Mouse (Mus musculus) thymus, postnatal 0 days (tissue): ENCODE results near the gene Bcl2a1d. TPM values are rescaled to one million over a fixed set of nuclear protein-coding genes. Genes with fewer than 3 reads are reported as not detected.
"Not testable (repeated sequence)": the region's sequence is repeated elsewhere in the genome, so short reads cannot be mapped to it uniquely, and the experiment has no call there.

Experiments used
- DNase-seq: peaks from one replicate; pipeline ENCODE4 v3.0.0-alpha.2; 2015; ENCODE audit warnings: low spot score
- polyA plus RNA-seq: library from polyadenylated mRNA; unstranded; fragments of >200 nt; fragmentation: Nextera tagmentation; extraction: Ambion mirVana; gene quantifications from 2 replicates; pipeline ENCODE4 v1.2.1, GENCODE M21; 2015

Gene Bcl2a1d
- 37.1 and 40.2 TPM in 2 replicates for polyA plus RNA-seq

DNA sequence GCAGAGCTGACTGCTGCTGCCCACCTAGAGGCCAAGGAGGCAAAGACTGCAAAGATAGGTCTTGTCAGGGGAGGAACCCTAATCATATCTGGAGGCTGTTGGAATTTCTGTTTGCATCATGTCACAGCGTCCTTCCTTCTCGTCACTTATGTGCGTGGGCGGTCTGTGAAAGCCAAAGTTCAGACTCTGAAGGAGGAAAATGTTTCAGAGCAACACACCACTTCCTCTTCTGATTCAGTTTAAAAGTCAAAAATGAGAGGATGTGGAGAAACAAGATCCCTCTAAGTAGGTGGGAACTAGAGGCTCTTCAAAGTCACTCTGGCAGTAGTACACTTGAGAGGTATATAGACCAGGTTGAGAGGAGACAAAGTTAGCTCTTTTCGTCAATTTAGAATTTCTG is at the start of gene Bcl2a1d:
Gene Bcl2a1d (minus strand): TSS at position 187 of the 400 bp plus-strand sequence.
- DNase-seq = peak; percentile 48

DNA sequence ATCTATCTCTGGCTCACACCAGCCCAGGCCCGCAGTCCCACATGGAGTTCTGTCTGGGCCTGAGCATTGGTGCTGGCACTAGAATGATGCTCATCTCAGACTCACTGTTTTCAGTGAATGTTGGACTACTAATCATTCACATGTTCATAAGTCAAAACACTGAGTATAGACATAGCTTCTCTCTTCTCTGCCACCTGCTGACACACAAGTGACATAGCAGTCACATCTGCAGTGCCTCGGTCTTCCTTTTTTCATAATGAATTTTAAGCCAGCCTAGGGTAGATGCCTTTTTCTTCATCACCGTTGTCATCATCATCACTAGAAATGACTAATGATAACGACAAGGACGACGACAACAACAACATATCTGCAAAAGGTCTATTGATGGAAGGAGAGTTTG is 38.5 kb upstream of the Bcl2a1d start:
- DNase-seq = not testable (repeated sequence)

GRCm38 (mm10) chr9:88769470-88769869 is 37.8 kb upstream of the Bcl2a1d start:
- not testable (repeated sequence) for DNase-seq

GRCm38 (mm10) chr9:88746687-88747086 is 15.0 kb upstream of the Bcl2a1d start:
- not testable (repeated sequence) for DNase-seq

GRCm38 (mm10) chr9:88746046-88746445 is 14.3 kb upstream of the Bcl2a1d start:
- DNase-seq = not testable (repeated sequence)

DNA sequence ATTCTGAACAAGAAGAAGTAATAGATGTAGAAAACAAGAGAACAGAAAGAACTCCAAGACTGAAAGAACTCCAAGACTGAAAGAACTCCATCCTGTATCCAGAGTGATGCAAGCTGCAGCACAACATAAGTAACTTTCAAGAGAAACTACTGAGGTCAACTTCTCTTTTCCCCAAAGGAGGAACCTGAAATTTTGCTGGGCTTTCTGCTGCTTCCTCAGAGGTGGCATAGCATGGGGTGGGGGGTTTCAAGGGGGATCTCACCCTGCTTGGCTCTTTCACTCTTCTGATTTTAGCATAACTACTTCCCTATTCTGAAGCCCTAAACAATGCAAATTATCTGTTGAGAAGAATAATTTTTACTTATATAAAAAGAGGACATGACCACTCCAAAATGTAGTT is 3.6 kb upstream of the Bcl2a1d start:
- DNase-seq = not testable (repeated sequence)

DNA sequence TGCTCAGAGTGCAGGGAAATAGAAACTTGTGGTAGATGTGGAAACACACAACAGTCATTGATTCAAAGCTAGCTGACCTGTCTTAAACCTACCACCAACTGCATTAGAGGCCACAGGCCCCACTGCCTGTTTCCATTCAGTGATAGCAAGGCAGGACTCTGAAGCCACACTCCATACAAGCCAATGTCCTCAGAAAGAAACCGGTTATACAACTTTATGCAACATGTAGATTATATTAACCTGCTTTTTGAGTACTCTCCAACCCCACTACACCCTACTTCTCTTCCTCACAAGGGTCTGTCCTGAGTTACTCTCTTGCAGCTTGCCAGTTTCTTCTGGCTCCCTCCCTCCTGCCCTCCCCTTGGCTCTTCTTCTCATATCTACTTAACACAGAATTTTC is 1.5 kb upstream of the Bcl2a1d start:
- DNase-seq = not testable (repeated sequence)

DNA sequence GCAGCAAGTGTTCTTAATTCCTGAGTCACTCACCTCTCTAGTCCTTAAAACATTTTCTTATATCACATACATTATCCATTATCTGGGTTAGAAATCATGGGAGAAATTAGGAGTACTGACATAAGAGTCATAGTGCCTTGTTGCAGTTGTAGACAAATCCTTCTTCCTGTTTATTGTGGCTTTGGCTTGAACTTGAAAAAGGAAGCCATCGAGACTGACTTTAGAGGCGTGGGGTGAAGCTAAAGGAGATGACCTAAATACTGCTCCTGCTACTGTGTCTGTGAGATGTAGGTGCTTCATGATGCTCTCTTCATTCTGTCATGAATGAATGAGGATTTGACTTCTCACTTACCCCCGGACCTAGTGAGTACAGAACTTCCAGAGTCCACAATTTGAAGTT is 620 bp upstream of the Bcl2a1d start:
- DNase-seq = not testable (repeated sequence)

DNA sequence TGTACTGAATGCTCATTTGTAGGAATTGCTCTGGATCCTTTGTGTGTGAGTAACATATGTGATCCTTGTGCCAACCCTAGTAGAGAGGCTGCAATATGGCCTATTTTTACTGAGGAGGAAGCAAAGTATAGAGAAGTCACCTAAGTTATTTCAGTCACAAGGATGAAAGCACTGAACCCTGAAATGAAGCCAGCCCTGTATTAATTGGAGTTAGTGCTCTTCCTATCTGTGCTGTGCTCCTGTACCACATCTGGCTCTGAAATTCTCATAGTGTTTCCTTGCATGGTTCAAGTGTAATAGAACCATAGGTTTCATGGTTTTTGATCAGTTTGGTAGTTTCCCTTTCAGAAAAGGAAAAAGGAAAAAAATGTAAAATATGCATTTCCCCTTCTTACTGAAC is 3.4 kb downstream of the Bcl2a1d start:
- not testable (repeated sequence) for DNase-seq

- not testable (repeated sequence) for DNase-seq
These were observed 10.1 kb downstream of the Bcl2a1d start for GRCm38 (mm10) chr9:88721628-88722027.

GRCm38 (mm10) chr9:88719989-88720537 is 11.7 kb downstream of the Bcl2a1d start, which contains the start of gene Mthfsl:
Mthfsl (minus strand) TSS chr9:88720296.
- peak; percentile 3 for DNase-seq

DNA sequence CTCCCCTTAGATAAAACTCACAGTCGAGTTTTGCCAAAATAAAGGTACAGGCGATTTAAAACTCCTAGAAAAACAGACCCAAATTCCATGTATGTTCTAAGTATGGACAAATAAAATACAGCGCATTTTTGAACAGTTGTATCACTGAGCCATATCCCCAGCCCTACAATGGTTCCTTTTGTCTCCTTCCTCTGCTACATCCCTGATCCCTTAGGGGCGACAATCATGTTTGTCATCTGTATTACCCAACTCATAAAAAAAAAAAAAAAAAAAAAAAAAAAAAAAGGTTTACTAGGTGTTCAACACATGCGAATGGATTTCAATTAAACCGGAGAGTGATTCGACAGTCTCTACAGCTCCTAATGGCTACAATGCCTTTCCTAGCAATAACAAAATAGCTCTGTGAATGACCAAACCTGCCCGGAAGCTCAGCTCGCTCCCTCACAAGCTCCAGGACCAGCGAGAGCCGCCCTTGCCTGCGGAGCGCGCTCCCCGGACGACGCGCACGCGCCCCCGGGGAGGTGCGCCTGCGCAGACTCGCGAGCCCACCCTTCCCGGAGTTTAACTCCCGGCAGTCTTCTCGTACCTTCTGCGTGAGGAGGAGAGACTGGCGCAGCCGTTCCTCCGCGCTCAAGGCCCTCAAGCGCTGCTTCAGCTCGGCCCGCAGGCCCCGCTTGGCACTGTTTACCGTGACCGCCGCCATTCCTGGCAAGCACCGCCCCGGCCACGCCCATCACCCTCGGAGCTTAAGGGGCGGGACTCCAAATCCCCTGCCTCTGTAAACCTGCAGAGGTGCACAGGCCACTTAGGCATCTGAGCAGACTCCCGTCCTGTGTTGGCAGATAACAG is 12.4 kb downstream of the Bcl2a1d start:
- not testable (repeated sequence) for DNase-seq

- DNase-seq = not testable (repeated sequence)
These were observed 13.1 kb downstream of the Bcl2a1d start for GRCm38 (mm10) chr9:88718593-88718992.

DNA sequence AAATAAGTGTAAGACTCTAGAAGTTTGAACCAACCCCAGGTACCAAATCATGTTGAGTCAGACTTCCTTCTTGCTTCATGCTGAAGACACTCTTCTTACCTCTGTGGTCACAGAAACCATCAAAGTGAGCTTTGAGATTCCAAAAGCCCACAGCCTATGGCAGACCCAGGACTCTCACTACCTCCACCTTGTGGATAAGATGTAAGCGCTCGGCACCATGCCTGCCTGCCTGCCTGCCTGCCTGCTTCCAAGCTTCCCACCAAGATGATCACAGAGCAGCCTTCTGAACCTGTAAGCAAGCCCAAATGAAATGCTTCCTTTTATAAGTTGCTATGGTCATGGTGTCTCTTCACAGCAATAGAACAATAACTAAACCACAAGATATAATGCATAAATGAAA is 13.6 kb downstream of the Bcl2a1d start:
- peak; percentile 18 for DNase-seq

DNA sequence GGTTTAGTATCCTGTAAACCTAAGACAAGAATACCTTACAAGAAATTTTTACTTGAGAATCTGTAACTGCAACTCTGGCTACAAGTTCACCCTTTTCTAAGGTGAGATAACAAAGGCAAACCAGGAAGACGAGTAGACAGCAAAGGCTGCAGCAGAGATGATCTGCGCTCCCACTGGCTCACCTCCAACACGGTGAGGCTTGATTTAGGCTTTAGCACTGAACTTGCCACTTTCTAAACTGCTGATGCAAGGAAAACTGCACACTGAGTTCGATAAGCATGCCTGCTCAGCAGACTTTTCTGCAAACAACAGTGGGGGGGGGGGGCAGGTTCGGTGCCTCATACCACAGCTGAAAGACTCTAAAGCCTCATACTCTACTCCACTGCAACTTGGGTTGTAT is 17.2 kb downstream of the Bcl2a1d start:
- DNase-seq = not testable (repeated sequence)

DNA sequence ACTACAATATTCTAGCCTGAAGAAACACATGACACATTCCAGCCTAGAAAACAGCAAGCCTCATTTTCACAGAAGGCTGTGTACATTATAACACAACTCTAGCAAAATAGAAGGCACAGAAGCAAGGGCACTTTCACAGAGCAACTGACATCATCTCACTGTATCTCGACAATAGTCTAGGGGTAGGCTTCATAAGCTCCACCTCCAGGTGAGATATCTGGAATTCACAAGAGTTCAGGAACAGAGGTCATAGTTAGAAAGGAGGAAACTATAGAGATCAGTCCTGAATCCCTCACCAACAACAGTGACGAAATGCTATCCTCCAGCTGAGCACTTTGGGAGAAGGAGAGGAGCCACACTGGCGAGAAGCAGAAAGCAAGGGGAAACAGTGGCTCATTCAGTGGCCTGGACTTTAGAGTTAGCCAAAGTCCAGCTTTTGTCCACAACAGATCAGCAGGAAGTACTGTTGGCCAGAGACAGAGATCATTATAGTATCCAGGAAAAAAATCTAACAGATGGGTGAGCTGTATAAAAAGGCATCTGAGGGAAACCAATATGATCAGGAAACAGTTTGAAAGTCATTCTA is 19.5 kb downstream of the Bcl2a1d start:
- DNase-seq = not testable (repeated sequence)

GRCm38 (mm10) chr9:88710910-88711438 is 20.7 kb downstream of the Bcl2a1d start:
- DNase-seq = not testable (repeated sequence)

DNA sequence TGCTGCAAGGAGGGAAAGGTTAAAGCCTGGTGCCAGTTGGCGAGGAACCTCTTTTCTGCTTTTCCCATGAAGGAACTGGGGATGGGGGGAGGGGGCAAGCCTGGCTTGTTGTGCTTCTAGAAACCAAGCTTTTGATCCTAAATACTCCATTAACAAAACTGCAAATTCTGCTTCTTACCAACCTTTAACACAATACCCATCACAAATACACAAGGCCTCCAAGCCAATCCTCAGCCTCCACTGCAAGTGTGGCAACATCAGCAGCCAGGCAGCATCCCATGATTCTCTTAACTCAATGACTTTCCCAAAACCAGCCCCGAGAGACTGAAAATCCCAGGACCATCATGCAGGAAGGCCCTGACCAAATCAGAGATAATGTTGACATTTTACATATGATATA is 21.3 kb downstream of the Bcl2a1d start:
- not testable (repeated sequence) for DNase-seq

- not testable (repeated sequence) for DNase-seq
These were observed 21.9 kb downstream of the Bcl2a1d start for GRCm38 (mm10) chr9:88709794-88710193.

GRCm38 (mm10) chr9:88709304-88709703 is 22.4 kb downstream of the Bcl2a1d start:
- no peak for DNase-seq

GRCm38 (mm10) chr9:88706700-88707099 is 25.0 kb downstream of the Bcl2a1d start:
- no peak for DNase-seq

DNA sequence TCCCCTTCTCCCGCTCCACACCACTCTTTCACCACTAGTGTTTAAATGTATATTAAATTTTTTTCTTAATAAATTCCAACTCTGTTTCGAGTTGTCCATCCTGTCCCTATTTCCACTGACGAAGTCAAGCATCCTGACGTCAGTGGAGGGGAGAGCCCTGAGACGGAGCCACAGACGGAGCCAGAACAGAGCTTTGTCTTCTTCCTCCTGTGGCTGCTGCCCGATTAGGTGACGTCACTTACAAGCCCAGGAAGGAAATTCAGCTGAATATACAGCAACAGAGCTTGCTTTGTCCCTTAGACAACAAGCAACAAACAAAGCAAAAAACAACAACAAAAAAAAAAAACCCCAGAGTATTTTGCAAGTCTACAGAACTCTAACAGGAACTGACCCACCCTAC is 26.6 kb downstream of the Bcl2a1d start:
- DNase-seq = not testable (repeated sequence)
